Mouse (Mus musculus) spleen, adult 2 months (tissue): ENCODE measurements around the gene Tanc1.

Source experiments
- CTCF ChIP-seq: fragments of 200-500 bp; IDR thresholded peaks from 2 replicates; pipeline ENCODE4 v1.5.1; 2011; ENCODE audit warnings: mild to moderate bottlenecking, inconsistent platforms; ENCODE audit not compliant: insufficient read depth, insufficient read length, insufficient replicate concordance; ENCODE audit errors: extremely low read depth
- POLR2A ChIP-seq: fragments of 200-500 bp; IDR thresholded peaks from 2 replicates; pipeline ENCODE4 v1.6.1; 2011; ENCODE audit warnings: low read depth, low read length, inconsistent platforms

DNA sequence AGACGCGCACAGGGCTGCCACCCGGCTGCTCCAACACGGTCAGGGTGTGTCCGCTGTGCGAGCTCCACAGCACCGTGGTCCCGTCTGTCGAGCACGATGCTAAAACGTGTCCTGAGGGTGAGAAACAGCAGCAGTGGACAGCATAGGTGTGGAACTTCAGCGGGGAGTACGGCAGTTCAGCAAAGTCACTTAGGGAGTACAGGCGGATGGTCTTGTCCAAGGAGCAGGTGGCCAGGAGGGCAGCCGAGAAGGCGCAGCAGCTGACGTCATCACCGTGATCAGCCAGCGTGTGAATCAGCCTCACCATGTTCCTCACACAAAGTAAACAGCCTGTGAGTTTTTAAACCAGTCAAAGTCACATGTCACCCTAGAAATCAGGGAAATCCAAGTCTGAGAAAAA lies 266.4 kb downstream of the Tanc1 start:
- TF ChIP-seq CTCF, result no peak
- no peak for TF ChIP-seq POLR2A
